Mouse (Mus musculus): ENCODE measurements at regions not wholly inside any gene's neighbourhood (a gene's known extent, or its start where the extent isn't known, plus 50 kb on each side); places are given as distances from the start of the nearest gene placed in this dataset.

- Histone ChIP-seq H3K79me2 (ENCODE audit: control insufficient read depth, insufficient read depth) (no peaks in the 10 kb centered on the region), H3K4me3 (no peak overlapping the region), H3K36me3 (ENCODE audit: control insufficient read depth, insufficient read depth) (no peaks in the 10 kb centered on the region), H3K4me2 (ENCODE audit: low read depth) (no peak overlapping the region), H3ac (ENCODE audit: control insufficient read depth, insufficient read length) (no peak overlapping the region), H3K27me3 (ENCODE audit: control insufficient read depth, insufficient read depth, insufficient read length) (no peaks in the 10 kb centered on the region)
- no peak for TF ChIP-seq MYOG (IDR thresholded peaks at IDR 0.05; ENCODE audit: control insufficient read depth in 1 of 3, insufficient read depth in 1 of 3, insufficient read length in 2 of 3, low read depth in 2 of 3)
- no peak for TF ChIP-seq SRF (IDR thresholded peaks at IDR 0.05; ENCODE audit: control insufficient read depth, insufficient read length, low read depth)
- TF ChIP-seq CEBPB (IDR thresholded peaks at IDR 0.05; ENCODE audit: insufficient read depth, poor library complexity, severe bottlenecking): no peak
- no peak for TF ChIP-seq POLR2A (IDR thresholded peaks at IDR 0.05; ENCODE audit: insufficient read length, low read depth)
- TF ChIP-seq USF1 (IDR thresholded peaks at IDR 0.05; ENCODE audit: low read depth): no peak
- TF ChIP-seq POLR2AphosphoS2 (IDR thresholded peaks at IDR 0.05; ENCODE audit: insufficient read length, low read depth): no peak
- no peak for TF ChIP-seq MYOD1 (IDR thresholded peaks at IDR 0.05; ENCODE audit: control insufficient read depth in 1 of 3, insufficient read length in 2 of 3, low read depth in 2 of 3)
- TF ChIP-seq REST (IDR thresholded peaks at IDR 0.05; ENCODE audit: insufficient read depth, insufficient read length): no peak
- TF ChIP-seq TCF3 (IDR thresholded peaks at IDR 0.05; ENCODE audit: insufficient read length, low read depth): no peak
- no peak for TF ChIP-seq MAX (IDR thresholded peaks at IDR 0.05; ENCODE audit: low read depth)
- TF ChIP-seq TCF12 (IDR thresholded peaks at IDR 0.05; ENCODE audit: insufficient read depth, poor library complexity, severe bottlenecking): no peak
- no peak for TF ChIP-seq E2F4 (IDR thresholded peaks at IDR 0.05; ENCODE audit: insufficient read depth)
These were observed 250.4 kb upstream of the Zeb2 start for GRCm38 (mm10) chr2:45367436-45368193.

DNA sequence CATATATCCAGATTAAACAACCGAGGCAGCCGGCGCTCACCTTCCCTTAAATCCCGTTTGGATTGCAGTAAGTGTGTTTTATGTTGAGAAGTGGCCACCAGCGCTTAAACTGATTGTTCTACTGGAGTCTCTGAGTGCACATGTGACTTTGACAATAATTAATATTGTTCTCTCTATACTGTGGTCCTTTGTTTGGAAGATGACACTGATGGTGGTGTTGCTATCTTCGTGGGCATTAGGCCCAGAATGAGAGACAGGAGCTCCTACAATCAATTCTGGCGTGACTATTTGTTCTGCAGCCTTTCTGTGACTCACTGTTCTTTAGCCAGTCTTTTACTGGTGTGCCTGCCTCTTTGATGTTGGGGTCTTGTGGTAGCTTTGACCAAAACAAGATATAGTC, 240.1 kb upstream of the Zeb2 start:
- Histone ChIP-seq H3ac (ENCODE audit: control insufficient read depth, insufficient read length) (no peak overlapping the region), H3K36me3 (ENCODE audit: control insufficient read depth, insufficient read depth) (no peaks in the 10 kb centered on the region), H3K79me2 (ENCODE audit: control insufficient read depth, insufficient read depth) (no peaks in the 10 kb centered on the region), H3K4me3 (no peak overlapping the region), H3K4me2 (ENCODE audit: low read depth) (no peak overlapping the region), H3K27me3 (ENCODE audit: control insufficient read depth, insufficient read depth, insufficient read length) (no peaks in the 10 kb centered on the region)
- TF ChIP-seq TCF3 (IDR thresholded peaks at IDR 0.05; ENCODE audit: insufficient read length, low read depth): no peak
- no peak for TF ChIP-seq REST (IDR thresholded peaks at IDR 0.05; ENCODE audit: insufficient read depth, insufficient read length)
- TF ChIP-seq TCF12 (IDR thresholded peaks at IDR 0.05; ENCODE audit: insufficient read depth, poor library complexity, severe bottlenecking): no peak
- no peak for TF ChIP-seq USF1 (IDR thresholded peaks at IDR 0.05; ENCODE audit: low read depth)
- TF ChIP-seq SRF (IDR thresholded peaks at IDR 0.05; ENCODE audit: control insufficient read depth, insufficient read length, low read depth): no peak
- no peak for TF ChIP-seq POLR2AphosphoS2 (IDR thresholded peaks at IDR 0.05; ENCODE audit: insufficient read length, low read depth)
- TF ChIP-seq MYOG (IDR thresholded peaks at IDR 0.05; ENCODE audit: control insufficient read depth in 1 of 3, insufficient read depth in 1 of 3, insufficient read length in 2 of 3, low read depth in 2 of 3): no peak
- no peak for TF ChIP-seq POLR2A (IDR thresholded peaks at IDR 0.05; ENCODE audit: insufficient read length, low read depth)
- no peak for TF ChIP-seq CEBPB (IDR thresholded peaks at IDR 0.05; ENCODE audit: insufficient read depth, poor library complexity, severe bottlenecking)
- no peak for TF ChIP-seq MYOD1 (IDR thresholded peaks at IDR 0.05; ENCODE audit: control insufficient read depth in 1 of 3, insufficient read length in 2 of 3, low read depth in 2 of 3)

GRCm38 (mm10) chr2:45356558-45357170, 239.5 kb upstream of the Zeb2 start:
- Histone ChIP-seq H3K27me3 (ENCODE audit: control insufficient read depth, insufficient read depth, insufficient read length) (no peaks in the 10 kb centered on the region), H3K4me2 (ENCODE audit: low read depth) (no peak overlapping the region), H3K36me3 (ENCODE audit: control insufficient read depth, insufficient read depth) (no peaks in the 10 kb centered on the region), H3K79me2 (ENCODE audit: control insufficient read depth, insufficient read depth) (no peaks in the 10 kb centered on the region), H3ac (ENCODE audit: control insufficient read depth, insufficient read length) (no peak overlapping the region), H3K4me3 (no peak overlapping the region)
- TF ChIP-seq E2F4 (IDR thresholded peaks at IDR 0.05; ENCODE audit: insufficient read depth): no peak
- no peak for TF ChIP-seq REST (IDR thresholded peaks at IDR 0.05; ENCODE audit: insufficient read depth, insufficient read length)
- no peak for TF ChIP-seq SRF (IDR thresholded peaks at IDR 0.05; ENCODE audit: control insufficient read depth, insufficient read length, low read depth)
- no peak for TF ChIP-seq CEBPB (IDR thresholded peaks at IDR 0.05; ENCODE audit: insufficient read depth, poor library complexity, severe bottlenecking)
- no peak for TF ChIP-seq MAX (IDR thresholded peaks at IDR 0.05; ENCODE audit: low read depth)
- TF ChIP-seq POLR2AphosphoS2 (IDR thresholded peaks at IDR 0.05; ENCODE audit: insufficient read length, low read depth): no peak
- TF ChIP-seq POLR2A (IDR thresholded peaks at IDR 0.05; ENCODE audit: insufficient read length, low read depth): no peak
- TF ChIP-seq TCF3 (IDR thresholded peaks at IDR 0.05; ENCODE audit: insufficient read length, low read depth): no peak
- TF ChIP-seq MYOD1 (IDR thresholded peaks at IDR 0.05; ENCODE audit: control insufficient read depth in 1 of 3, insufficient read length in 2 of 3, low read depth in 2 of 3): no peak
- no peak for TF ChIP-seq USF1 (IDR thresholded peaks at IDR 0.05; ENCODE audit: low read depth)
- TF ChIP-seq TCF12 (IDR thresholded peaks at IDR 0.05; ENCODE audit: insufficient read depth, poor library complexity, severe bottlenecking): no peak
- TF ChIP-seq MYOG (IDR thresholded peaks at IDR 0.05; ENCODE audit: control insufficient read depth in 1 of 3, insufficient read depth in 1 of 3, insufficient read length in 2 of 3, low read depth in 2 of 3): no peak

- no peaks in the 10 kb centered on the region for H3K36me3 ChIP-seq (ENCODE audit: control insufficient read depth, insufficient read depth)
- no peak overlapping the region for H3K4me3 ChIP-seq
- no peak overlapping the region for H3ac ChIP-seq (ENCODE audit: control insufficient read depth, insufficient read length)
- no peak overlapping the region for H3K4me2 ChIP-seq (ENCODE audit: low read depth)
- TF ChIP-seq TCF3 (IDR thresholded peaks at IDR 0.05; ENCODE audit: insufficient read length, low read depth) (no peak), POLR2AphosphoS2 (IDR thresholded peaks at IDR 0.05; ENCODE audit: insufficient read length, low read depth) (no peak), USF1 (IDR thresholded peaks at IDR 0.05; ENCODE audit: low read depth) (no peak), E2F4 (IDR thresholded peaks at IDR 0.05; ENCODE audit: insufficient read depth) (no peak), MYOD1 (IDR thresholded peaks at IDR 0.05; ENCODE audit: control insufficient read depth in 1 of 3, insufficient read length in 2 of 3, low read depth in 2 of 3) (no peak), CEBPB (IDR thresholded peaks at IDR 0.05; ENCODE audit: insufficient read depth, poor library complexity, severe bottlenecking) (no peak), MYOG (IDR thresholded peaks at IDR 0.05; ENCODE audit: control insufficient read depth in 1 of 3, insufficient read depth in 1 of 3, insufficient read length in 2 of 3, low read depth in 2 of 3) (no peak), POLR2A (IDR thresholded peaks at IDR 0.05; ENCODE audit: insufficient read length, low read depth) (no peak), SRF (IDR thresholded peaks at IDR 0.05; ENCODE audit: control insufficient read depth, insufficient read length, low read depth) (no peak), REST (IDR thresholded peaks at IDR 0.05; ENCODE audit: insufficient read depth, insufficient read length) (no peak), TCF12 (IDR thresholded peaks at IDR 0.05; ENCODE audit: insufficient read depth, poor library complexity, severe bottlenecking) (no peak), MAX (IDR thresholded peaks at IDR 0.05; ENCODE audit: low read depth) (no peak)
- H3K27me3 ChIP-seq (ENCODE audit: control insufficient read depth, insufficient read depth, insufficient read length): no peaks in the 10 kb centered on the region
- H3K79me2 ChIP-seq (ENCODE audit: control insufficient read depth, insufficient read depth): no peaks in the 10 kb centered on the region
These were observed 238.8 kb upstream of the Zeb2 start for GRCm38 (mm10) chr2:45356021-45356420.
